Mouse (Mus musculus): ENCODE measurements at regions not wholly inside any gene's neighbourhood (a gene's known extent, or its start where the extent isn't known, plus 50 kb on each side); places are given as distances from the start of the nearest gene placed in this dataset.

DNA sequence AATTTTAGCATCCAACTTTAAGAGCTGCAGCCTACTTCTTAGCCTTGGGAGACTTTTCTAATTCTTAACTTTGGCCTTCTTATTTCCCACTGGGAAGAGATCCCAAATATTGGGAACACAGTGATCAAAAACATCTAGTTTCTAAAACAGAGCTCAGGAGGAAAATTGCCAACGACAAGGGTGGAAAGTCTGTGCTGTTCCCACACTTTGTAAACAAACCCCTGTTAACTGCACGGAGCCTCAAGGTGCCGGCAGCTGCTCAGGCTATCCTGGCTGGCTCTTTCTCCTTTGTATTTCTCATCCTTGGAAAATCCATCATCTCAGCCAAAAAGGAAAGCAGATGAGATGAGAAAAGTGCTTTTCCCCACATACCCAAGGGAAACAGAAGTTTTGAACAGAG is 84.9 kb downstream of the Impad1 start:
- DNase-seq: peak; percentile 11
- H3K4me3 ChIP-seq (ENCODE audit: insufficient read depth, low read depth, low read length): no peak overlapping the region
- 15% methylated on average over 3 of the region's 3 CpGs for WGBS
- no peaks in the 10 kb centered on the region for H3K4me1 ChIP-seq (ENCODE audit: control insufficient read depth, insufficient read depth, low read length)
- H3K36me3 ChIP-seq (ENCODE audit: control insufficient read depth, insufficient read depth, low read length): no peaks in the 10 kb centered on the region
- H3K27ac ChIP-seq (ENCODE audit: insufficient read depth, low read depth, low read length): no peak overlapping the region
- no peaks in the 10 kb centered on the region for H3K27me3 ChIP-seq (replicated peaks; ENCODE audit: control insufficient read depth, insufficient read depth, low read length)
- TF ChIP-seq POLR2A (IDR thresholded peaks at IDR 0.05; ENCODE audit: low read depth, low read length): no peak
- TF ChIP-seq CTCF (conservative IDR thresholded peaks at IDR 0.05; ENCODE audit: insufficient read depth, insufficient read length, low read depth, low read length): no peak

DNA sequence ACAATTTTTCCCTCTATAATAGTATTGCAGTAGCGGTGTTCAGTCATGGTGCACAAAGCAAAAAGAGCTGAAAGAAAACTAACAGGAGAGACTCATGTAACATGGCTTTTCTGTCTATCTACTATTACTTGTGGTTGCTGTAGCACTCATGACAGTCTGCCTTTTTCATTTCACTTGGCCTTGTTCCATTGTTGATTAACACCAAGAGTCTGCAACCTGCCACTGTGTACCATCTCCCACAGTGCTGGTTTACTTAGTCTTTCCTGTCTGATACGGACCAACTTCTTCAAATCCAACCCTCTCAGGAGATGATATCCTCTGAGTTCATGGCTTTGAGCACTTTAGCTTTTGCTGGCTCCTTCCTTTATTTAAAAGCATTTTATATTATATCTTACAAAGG is 94.1 kb downstream of the Impad1 start:
- Histone ChIP-seq H3K4me3 (ENCODE audit: insufficient read depth, low read depth, low read length) (no peak overlapping the region), H3K36me3 (ENCODE audit: control insufficient read depth, insufficient read depth, low read length) (no peaks in the 10 kb centered on the region), H3K4me1 (ENCODE audit: control insufficient read depth, insufficient read depth, low read length) (no peaks in the 10 kb centered on the region), H3K27ac (ENCODE audit: insufficient read depth, low read depth, low read length) (no peak overlapping the region), H3K27me3 (replicated peaks; ENCODE audit: control insufficient read depth, insufficient read depth, low read length) (no peaks in the 10 kb centered on the region)
- WGBS: 88% methylated on average over 2 of the region's 2 CpGs
- no peak for DNase-seq
- no peak for TF ChIP-seq CTCF (conservative IDR thresholded peaks at IDR 0.05; ENCODE audit: insufficient read depth, insufficient read length, low read depth, low read length)
- no peak for TF ChIP-seq POLR2A (IDR thresholded peaks at IDR 0.05; ENCODE audit: low read depth, low read length)

DNA sequence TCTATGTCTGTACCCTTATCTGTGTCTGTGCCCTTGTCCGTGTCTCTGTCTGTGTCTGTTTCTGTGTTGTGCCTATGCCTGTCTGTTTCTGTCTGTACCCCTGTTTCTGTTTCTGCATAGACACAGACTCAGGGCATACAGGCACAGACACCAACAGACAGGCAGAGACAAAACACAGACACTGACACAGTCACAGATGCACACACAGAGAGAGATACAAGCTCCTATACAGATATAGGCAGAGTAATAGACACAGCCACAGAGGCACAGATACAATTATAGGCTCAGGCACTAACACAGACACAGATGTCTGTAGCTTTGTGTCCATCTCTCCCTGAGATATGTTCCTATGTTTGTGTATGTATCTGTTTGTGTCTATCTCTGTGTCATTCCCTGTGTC is 97.7 kb downstream of the Impad1 start:
- Histone ChIP-seq H3K27ac (ENCODE audit: insufficient read depth, low read depth, low read length) (no peak overlapping the region), H3K27me3 (replicated peaks; ENCODE audit: control insufficient read depth, insufficient read depth, low read length) (no peaks in the 10 kb centered on the region), H3K36me3 (ENCODE audit: control insufficient read depth, insufficient read depth, low read length) (no peaks in the 10 kb centered on the region), H3K4me3 (ENCODE audit: insufficient read depth, low read depth, low read length) (no peak overlapping the region), H3K4me1 (ENCODE audit: control insufficient read depth, insufficient read depth, low read length) (no peaks in the 10 kb centered on the region)
- no peak for TF ChIP-seq CTCF (conservative IDR thresholded peaks at IDR 0.05; ENCODE audit: insufficient read depth, insufficient read length, low read depth, low read length)
- no peak for TF ChIP-seq POLR2A (IDR thresholded peaks at IDR 0.05; ENCODE audit: low read depth, low read length)
- 87% methylated on average over 1 of the region's 1 CpGs for WGBS
- no peak for DNase-seq

DNA sequence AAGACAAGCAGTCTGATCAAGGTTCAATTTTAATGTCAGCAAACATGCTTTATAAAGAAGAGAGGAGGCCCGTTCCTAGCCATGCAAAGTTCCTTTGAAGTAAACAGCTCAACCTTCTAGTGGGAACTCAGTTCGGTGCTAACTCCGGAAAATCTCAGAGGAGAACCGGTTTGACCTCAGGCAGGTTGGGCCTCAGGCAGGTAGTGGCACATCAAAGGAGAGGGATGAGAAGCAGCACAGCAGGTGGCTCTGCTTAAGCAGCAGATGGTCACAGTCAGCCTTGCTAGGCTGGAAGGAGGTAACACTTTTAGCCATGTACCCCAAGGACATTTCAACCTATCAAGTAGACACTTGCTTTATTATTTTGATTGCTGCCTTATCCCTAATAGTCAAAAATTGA is 106.2 kb downstream of the Impad1 start:
- H3K4me1 ChIP-seq (ENCODE audit: control insufficient read depth, insufficient read depth, low read length): no peaks in the 10 kb centered on the region
- no peak for DNase-seq
- no peak for TF ChIP-seq CTCF (conservative IDR thresholded peaks at IDR 0.05; ENCODE audit: insufficient read depth, insufficient read length, low read depth, low read length)
- TF ChIP-seq POLR2A (IDR thresholded peaks at IDR 0.05; ENCODE audit: low read depth, low read length): no peak
- H3K36me3 ChIP-seq (ENCODE audit: control insufficient read depth, insufficient read depth, low read length): no peaks in the 10 kb centered on the region
- no peak overlapping the region for H3K4me3 ChIP-seq (ENCODE audit: insufficient read depth, low read depth, low read length)
- 36% methylated on average over 4 of the region's 4 CpGs for WGBS
- no peak overlapping the region for H3K27ac ChIP-seq (ENCODE audit: insufficient read depth, low read depth, low read length)
- no peaks in the 10 kb centered on the region for H3K27me3 ChIP-seq (replicated peaks; ENCODE audit: control insufficient read depth, insufficient read depth, low read length)

DNA sequence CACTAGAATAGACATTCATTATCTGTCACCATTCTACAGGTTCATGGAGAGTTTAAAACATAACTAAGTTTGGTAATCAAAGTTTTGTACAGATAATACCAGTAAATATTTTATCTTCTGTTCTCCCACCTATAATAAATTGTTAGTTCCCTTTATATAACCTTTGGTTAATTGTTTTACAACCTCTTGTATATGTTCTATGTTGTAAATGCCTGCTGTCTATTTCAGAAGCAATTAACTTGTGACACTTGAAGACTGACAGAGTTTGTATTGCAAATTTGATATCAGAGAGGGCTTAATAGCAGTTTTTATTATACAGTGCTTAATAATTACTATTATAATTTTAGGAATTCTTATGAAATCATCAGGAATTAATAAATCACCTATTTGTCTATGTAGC is 118.5 kb downstream of the Impad1 start:
- Histone ChIP-seq H3K36me3 (ENCODE audit: control insufficient read depth, insufficient read depth, low read length) (no peaks in the 10 kb centered on the region), H3K27ac (ENCODE audit: insufficient read depth, low read depth, low read length) (no peak overlapping the region), H3K4me1 (ENCODE audit: control insufficient read depth, insufficient read depth, low read length) (no peaks in the 10 kb centered on the region), H3K27me3 (replicated peaks; ENCODE audit: control insufficient read depth, insufficient read depth, low read length) (no peaks in the 10 kb centered on the region), H3K4me3 (ENCODE audit: insufficient read depth, low read depth, low read length) (no peak overlapping the region)
- DNase-seq: no peak
- TF ChIP-seq POLR2A (IDR thresholded peaks at IDR 0.05; ENCODE audit: low read depth, low read length): no peak
- no peak for TF ChIP-seq CTCF (conservative IDR thresholded peaks at IDR 0.05; ENCODE audit: insufficient read depth, insufficient read length, low read depth, low read length)

DNA sequence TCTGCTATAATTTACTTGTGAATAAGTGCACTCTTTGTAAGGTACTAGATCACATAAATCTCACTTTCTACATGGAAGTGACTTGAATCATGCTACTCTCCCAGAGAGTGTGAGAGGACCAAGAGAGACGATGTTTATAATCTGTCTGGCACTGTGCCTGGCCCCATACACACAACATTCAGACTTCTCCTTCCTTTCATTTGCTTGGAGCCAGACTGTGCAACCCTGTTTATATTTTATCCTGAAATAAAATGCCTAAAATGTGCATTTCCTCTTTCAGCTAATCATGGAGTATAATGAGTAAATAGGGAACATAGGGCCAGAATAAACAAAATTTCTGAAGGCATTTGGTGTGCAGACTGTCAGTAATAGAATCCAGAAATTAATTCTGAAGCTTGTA is 142.9 kb downstream of the Impad1 start:
- TF ChIP-seq CTCF (conservative IDR thresholded peaks at IDR 0.05; ENCODE audit: insufficient read depth, insufficient read length, low read depth, low read length) (no peak), POLR2A (IDR thresholded peaks at IDR 0.05; ENCODE audit: low read depth, low read length) (no peak)
- 49% methylated on average over 1 of the region's 1 CpGs for WGBS
- Histone ChIP-seq H3K4me3 (ENCODE audit: insufficient read depth, low read depth, low read length) (no peak overlapping the region), H3K4me1 (ENCODE audit: control insufficient read depth, insufficient read depth, low read length) (no peaks in the 10 kb centered on the region), H3K27ac (ENCODE audit: insufficient read depth, low read depth, low read length) (no peak overlapping the region), H3K27me3 (replicated peaks; ENCODE audit: control insufficient read depth, insufficient read depth, low read length) (no peaks in the 10 kb centered on the region), H3K36me3 (ENCODE audit: control insufficient read depth, insufficient read depth, low read length) (no peaks in the 10 kb centered on the region)
- DNase-seq: no peak

DNA sequence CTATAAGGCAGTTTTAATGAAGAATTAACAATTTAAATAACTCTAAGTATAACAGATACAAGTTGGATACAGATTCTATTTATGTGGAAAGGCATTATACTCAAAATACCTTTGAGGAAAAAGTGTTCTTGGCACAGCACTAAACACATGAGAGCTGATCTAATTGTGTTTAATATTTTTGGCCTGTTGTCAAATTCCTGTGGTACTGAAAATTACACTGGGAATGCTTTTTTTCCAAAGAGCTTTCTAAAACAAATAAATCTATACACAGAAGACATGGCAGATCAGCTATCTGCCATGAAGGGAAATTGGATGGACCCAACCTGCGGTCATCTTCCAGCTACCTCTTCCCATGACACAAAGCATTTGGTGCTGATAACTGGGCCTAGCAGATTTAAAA is 147.9 kb downstream of the Impad1 start:
- Histone ChIP-seq H3K27me3 (replicated peaks; ENCODE audit: control insufficient read depth, insufficient read depth, low read length) (no peaks in the 10 kb centered on the region), H3K36me3 (ENCODE audit: control insufficient read depth, insufficient read depth, low read length) (no peaks in the 10 kb centered on the region), H3K4me3 (ENCODE audit: insufficient read depth, low read depth, low read length) (no peak overlapping the region), H3K27ac (ENCODE audit: insufficient read depth, low read depth, low read length) (no peak overlapping the region), H3K4me1 (ENCODE audit: control insufficient read depth, insufficient read depth, low read length) (no peaks in the 10 kb centered on the region)
- 70% methylated on average over 1 of the region's 1 CpGs for WGBS
- no peak for DNase-seq
- TF ChIP-seq POLR2A (IDR thresholded peaks at IDR 0.05; ENCODE audit: low read depth, low read length) (no peak), CTCF (conservative IDR thresholded peaks at IDR 0.05; ENCODE audit: insufficient read depth, insufficient read length, low read depth, low read length) (no peak)

DNA sequence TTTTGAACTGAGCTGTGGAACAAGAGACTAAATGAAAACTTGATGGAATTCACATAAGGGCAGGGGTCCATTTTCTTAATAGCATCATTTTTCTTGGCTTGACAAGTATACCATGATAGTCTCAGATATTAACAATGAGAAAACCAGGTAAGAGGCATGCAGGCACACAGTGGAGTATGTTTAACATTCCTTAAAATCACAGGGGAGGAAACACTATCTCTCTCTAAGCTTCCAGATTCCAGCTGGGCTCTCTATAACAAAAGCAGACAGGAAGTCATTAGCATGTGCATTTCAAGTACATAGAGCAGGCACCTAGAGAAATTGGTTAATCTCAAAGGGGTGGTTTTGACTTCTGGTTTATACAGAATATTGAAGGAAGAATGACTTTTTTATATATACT is 156.9 kb downstream of the Impad1 start:
- H3K27me3 ChIP-seq (replicated peaks; ENCODE audit: control insufficient read depth, insufficient read depth, low read length): no peaks in the 10 kb centered on the region
- no peak for DNase-seq
- no peak overlapping the region for H3K27ac ChIP-seq (ENCODE audit: insufficient read depth, low read depth, low read length)
- no peaks in the 10 kb centered on the region for H3K36me3 ChIP-seq (ENCODE audit: control insufficient read depth, insufficient read depth, low read length)
- TF ChIP-seq POLR2A (IDR thresholded peaks at IDR 0.05; ENCODE audit: low read depth, low read length) (no peak), CTCF (conservative IDR thresholded peaks at IDR 0.05; ENCODE audit: insufficient read depth, insufficient read length, low read depth, low read length) (no peak)
- no peaks in the 10 kb centered on the region for H3K4me1 ChIP-seq (ENCODE audit: control insufficient read depth, insufficient read depth, low read length)
- no peak overlapping the region for H3K4me3 ChIP-seq (ENCODE audit: insufficient read depth, low read depth, low read length)
